Mouse (Mus musculus): ENCODE data around the gene Dtx2. TPM values are rescaled to one million over a fixed set of nuclear protein-coding genes. Genes with fewer than 3 reads are reported as not detected.

Gene Dtx2
- 1 to 10 TPM; 7.7 to 8.4 TPM for total RNA-seq (2021)

- intact Hi-C loops (cut with DNase I), result no loop called here
- peak; percentile 87 for DNase-seq (ENCODE audit: low spot score in 2 of 2)
These were observed at the start of gene Dtx2 for GRCm38 (mm10) chr5:135994725-135995687. Gene Dtx2, plus strand, starts transcription at chr5:135994800.

DNA sequence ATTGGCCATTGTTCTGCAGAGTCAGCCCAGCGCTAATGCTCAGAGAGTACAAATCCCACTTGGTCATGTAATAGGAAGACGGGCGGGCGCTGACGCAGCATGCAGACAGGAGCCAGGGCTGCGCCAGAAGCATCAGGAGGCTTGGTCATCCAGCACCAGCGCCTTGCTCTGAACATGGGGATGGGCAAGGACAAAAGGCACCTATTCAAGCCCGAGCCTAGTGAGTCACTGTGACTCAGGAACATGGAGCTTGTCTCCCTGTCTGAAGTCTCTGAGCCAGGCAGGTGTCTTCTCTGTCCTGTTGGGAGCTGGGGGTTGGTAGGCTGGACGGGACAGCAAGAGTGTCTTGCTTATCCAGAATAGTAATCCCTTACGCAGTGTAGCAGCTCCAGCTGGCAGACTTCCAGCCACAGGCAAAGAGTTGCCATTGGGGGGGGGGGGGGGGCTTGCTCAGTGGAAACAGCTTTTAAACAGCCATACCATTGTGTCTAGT lies 48.6 kb upstream of the Dtx2 start:
- intact Hi-C loops (cut with DNase I), result no loop called here
- DNase-seq (ENCODE audit: low spot score in 2 of 2), result no peak

- intact Hi-C loops (cut with DNase I), result no loop called here
- DNase-seq (ENCODE audit: low spot score in 2 of 2), result no peak
These were observed 48.0 kb upstream of the Dtx2 start for GRCm38 (mm10) chr5:135946621-135947020.

DNA sequence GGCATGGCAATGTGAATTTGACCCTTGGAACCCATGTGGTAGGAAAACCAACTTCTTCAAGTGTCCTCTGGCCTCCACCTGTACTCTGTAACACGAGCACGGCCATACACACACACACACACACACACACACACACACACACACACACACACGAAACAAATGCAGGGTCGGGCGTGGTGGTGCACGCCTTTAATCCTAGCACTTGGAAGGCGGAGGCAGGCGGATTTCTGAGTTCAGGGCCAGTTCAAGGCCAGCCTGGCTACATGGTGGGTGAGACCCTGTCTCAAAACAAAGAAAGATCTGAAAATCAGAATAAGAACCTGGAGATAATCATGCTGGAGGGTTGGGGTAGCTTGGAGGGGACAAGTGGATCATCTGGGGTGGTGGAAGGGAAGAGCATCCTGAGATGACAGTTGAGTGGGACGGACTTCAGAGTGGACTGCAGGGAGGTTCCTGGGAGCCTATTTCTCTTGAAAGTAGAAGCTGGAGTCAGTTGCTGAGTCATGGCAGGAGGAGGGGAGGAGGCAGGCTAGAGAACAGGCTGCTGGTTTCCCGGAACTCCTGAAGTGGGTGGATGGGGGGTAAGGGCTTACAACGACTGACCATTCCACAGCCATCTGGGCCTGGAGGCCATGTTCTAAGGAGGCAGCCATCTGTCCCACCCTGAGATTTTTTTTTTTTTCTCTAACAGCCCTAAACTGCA lies 43.7 kb upstream of the Dtx2 start:
- peak in 1 of 2 experiments; percentile 27 for DNase-seq (ENCODE audit: low spot score in 2 of 2)
- intact Hi-C loops (cut with DNase I), result no loop called here

DNA sequence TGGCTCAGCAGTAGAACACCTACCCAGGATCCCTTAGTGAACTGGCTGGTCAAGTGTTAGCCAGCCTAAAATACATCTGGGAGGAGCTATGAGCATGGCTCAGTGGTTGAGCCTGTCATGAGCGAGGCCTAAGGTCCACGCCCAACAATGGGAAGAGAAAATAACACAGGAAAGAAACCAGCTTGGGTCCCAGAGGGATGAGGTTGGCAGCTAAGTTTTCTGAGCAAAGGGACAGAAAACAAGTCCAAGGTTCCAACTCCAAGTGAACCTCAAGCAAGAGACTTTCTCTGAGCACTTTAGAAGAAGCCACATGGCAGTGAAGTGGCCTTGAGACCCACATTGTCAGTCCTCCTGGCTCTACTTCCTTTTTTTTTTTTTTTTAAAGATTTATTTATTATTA lies 42.9 kb upstream of the Dtx2 start:
- no peak for DNase-seq (ENCODE audit: low spot score in 2 of 2)
- intact Hi-C loops (cut with DNase I), result no loop called here

DNA sequence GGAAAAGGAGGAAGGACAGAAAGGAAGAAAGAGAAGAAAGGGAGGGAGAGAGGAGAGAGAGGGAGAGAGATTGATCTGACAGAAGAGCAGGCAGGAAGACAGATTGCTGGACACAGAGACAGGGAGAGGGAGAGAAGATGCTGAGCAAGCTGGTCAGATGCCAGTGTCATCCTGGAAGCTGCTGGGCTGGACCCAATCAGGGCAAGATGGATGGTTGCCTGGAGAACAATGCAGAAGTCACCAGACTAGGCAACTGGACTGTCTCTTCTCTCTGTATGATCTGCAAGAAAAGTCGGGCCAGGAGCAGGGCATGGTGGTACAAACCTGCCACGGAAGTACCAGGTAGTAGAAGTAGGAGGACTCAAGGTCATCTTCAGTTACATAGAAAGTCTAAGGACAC lies 41.8 kb upstream of the Dtx2 start:
- intact Hi-C loops (cut with DNase I), result no loop called here
- DNase-seq (ENCODE audit: low spot score in 2 of 2), result no peak

- intact Hi-C loops (cut with DNase I), result loop anchor here (1.0 kb wide), 1 partner anchor 21 kb away; no protein-coding TSS in a partner anchor
- DNase-seq (ENCODE audit: low spot score in 2 of 2), result no peak
These were observed 38.0 kb upstream of the Dtx2 start for GRCm38 (mm10) chr5:135956300-135957206.

- intact Hi-C loops (cut with DNase I), result loop anchor here (1.0 kb wide), 1 partner anchor 22 kb away; no protein-coding TSS in a partner anchor
- peak; percentile 89 to 91 for DNase-seq (ENCODE audit: low spot score in 2 of 2)
These were observed 37.2 kb upstream of the Dtx2 start for GRCm38 (mm10) chr5:135957207-135957974.

DNA sequence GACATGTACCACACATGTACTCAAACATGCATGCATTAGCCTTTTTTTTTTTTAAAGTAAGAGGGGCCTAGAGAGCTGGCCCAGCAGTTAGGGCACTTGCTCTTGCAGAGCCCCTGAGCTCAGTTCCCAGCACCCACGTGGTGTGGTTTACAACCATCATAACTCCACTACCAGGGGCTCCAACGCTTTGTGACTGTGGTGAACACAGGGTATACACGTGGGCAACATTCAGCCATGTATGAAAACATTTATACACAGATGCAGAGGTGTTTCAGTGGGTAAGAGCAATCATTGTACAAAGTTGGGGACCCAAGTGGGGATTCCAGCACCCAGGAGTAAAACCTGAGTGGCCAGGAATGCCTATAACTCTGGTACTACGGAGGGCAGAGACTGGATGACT lies 36.2 kb upstream of the Dtx2 start:
- intact Hi-C loops (cut with DNase I), result no loop called here
- DNase-seq (ENCODE audit: low spot score in 2 of 2), result no peak

DNA sequence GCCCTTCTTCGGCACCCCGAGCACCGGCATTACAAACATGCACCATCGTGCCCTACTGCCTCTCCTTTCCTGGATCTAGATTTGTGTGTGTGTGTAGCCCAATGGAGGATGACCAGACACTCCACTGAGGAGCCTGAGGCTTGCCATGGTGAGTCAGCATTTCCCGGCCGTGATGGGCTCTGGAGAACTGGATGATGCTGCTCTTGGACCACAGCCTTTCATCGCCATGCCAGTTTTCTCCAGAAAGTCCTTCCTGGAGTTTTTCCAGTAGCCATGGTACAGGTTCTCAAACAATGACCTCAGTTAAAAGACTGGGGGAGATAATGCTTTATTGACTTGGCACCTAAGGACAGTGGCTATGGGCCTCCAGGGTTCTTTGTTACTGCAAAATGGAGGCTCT lies 34.7 kb upstream of the Dtx2 start:
- no peak for DNase-seq (ENCODE audit: low spot score in 2 of 2)
- intact Hi-C loops (cut with DNase I), result no loop called here

DNA sequence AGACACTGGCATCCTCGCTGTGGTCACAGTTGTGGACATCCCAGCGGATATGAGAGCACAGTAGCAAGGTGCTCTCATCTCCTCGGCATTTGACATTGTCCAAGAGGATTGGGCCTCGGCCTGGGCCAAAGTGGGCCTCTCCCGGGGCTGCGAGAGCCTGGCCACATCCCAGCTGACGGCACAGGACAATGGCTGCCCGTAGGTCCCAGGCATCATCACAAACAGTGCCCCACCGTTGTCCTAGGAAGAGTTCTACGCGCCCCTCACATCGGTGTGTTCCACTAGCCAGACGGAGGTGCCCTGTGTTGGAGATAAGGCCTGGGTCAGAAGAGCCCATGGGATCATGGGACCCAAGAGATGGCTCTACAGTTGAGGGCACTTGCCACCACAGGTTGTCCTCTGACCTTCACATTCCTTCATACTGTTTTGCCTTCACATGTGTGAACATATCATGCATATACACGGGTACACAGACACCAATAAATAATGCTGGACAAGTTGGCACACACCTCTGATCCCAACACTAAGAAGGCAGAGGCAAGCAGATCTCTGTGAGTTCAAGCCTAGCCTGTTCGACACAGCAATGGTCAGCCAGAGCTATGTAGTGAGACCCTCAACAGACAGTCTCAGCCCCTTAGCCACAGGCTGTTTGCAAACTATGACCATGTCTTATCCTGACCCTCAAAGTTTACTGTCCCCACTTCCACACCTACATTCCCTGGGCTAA lies 33.5 kb upstream of the Dtx2 start:
- DNase-seq (ENCODE audit: low spot score in 2 of 2), result no peak
- intact Hi-C loops (cut with DNase I), result no loop called here

DNA sequence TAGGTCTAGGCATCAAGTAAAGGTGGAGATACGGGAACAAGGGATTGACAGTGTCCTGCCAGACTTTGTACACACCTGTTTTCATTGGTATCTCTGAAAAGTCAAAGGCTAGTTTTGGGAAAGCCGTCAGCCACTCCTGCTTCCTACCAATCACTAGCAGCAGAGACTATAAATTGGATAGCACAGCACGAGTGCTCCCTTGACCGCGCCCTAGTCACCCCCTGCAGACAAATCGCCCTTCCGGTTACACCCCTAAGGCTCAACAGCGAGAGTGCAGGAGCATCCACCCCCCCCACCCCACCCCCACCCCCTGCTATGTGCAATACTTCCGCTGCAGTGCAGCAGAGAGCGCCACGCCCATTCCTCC lies 32.5 kb upstream of the Dtx2 start:
- no peak for DNase-seq (ENCODE audit: low spot score in 2 of 2)
- intact Hi-C loops (cut with DNase I), result loop anchor here (1.0 to 2.0 kb wide), 2 partner anchors 27 to 57 kb away; no protein-coding TSS in a partner anchor

DNA sequence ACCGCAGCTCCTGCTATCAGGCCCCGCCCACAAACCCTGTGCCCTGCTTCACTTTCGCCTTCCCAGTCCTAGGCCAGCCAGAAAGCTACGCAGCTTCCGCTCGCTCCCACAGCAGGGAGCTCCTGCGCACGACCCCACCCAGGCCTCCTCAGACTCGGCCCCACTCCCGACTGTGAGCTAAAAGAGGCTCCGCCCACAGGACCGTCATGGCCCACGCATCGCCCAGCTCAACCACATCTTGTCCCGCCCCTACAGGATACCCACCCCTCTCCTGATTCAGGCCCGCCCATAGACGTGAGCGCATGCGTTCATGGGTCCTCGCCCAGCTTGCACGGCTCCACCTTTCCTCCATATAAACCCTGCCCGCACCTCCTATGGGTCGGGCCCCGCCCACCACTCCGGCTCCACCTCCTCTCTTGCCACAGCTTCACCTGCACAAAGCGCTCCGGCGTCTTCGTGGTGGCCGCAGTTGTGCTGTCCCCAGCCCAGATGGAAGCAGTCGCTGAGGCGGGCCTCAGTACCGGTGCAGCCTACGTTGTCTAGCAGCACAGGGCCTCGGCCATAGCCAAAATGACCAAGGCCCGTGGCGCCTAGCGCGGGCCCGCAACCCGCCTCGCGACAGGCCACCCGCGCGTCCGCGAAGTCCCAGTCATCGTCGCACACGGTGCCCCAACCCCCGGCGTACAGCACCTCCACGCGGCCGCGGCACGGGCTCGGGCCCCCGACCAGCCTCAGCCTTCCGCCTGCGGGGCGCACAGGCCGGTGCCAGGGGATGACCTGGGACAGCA lies 31.9 kb upstream of the Dtx2 start:
- intact Hi-C loops (cut with DNase I), result loop anchor here (1.0 to 2.0 kb wide), 2 partner anchors 27 to 58 kb away; no protein-coding TSS in a partner anchor
- peak; percentile 96 to 98 for DNase-seq (ENCODE audit: low spot score in 2 of 2)

- no peak for DNase-seq (ENCODE audit: low spot score in 2 of 2)
- intact Hi-C loops (cut with DNase I), result loop anchor here (2.0 kb wide), 1 partner anchor 58 kb away; no protein-coding TSS in a partner anchor
These were observed 31.3 kb upstream of the Dtx2 start for GRCm38 (mm10) chr5:135963280-135963627.

GRCm38 (mm10) chr5:135965501-135965930 lies 29.1 kb upstream of the Dtx2 start:
- DNase-seq (ENCODE audit: low spot score in 2 of 2), result no peak
- intact Hi-C loops (cut with DNase I), result no loop called here

GRCm38 (mm10) chr5:135966866-135967265 lies 27.7 kb upstream of the Dtx2 start:
- intact Hi-C loops (cut with DNase I), result no loop called here
- DNase-seq (ENCODE audit: low spot score in 2 of 2), result no peak

GRCm38 (mm10) chr5:135968781-135969180 lies 25.8 kb upstream of the Dtx2 start:
- DNase-seq (ENCODE audit: low spot score in 2 of 2), result no peak
- intact Hi-C loops (cut with DNase I), result no loop called here

Data from left cerebral cortex, postnatal 36 days (tissue).